Mouse (Mus musculus) hindbrain, embryonic 13.5 days (tissue): ENCODE data around the gene Lrfn2. TPM values are rescaled to one million over a fixed set of nuclear protein-coding genes. Genes with fewer than 3 reads are reported as not detected.

Experiments
- ATAC-seq: fragments of 200-750 bp; cut with Nextera tagmentation; 2 replicates; pipeline ENCODE4 v1.8.0; 2017; ENCODE audit warnings: moderate TSS enrichment; ENCODE audit not compliant: low FRiP score
- H3K27ac ChIP-seq: fragments of 300-500 bp; sonication (generic); 2 replicates; pipeline ENCODE4 v1.5.1; 2015; ENCODE audit warnings: inconsistent platforms, mild to moderate bottlenecking, moderate library complexity
- H3K27me3 ChIP-seq: fragments of 300-500 bp; sonication (generic); 2 replicates; pipeline ENCODE4 v1.6.1; 2015; ENCODE audit warnings: mild to moderate bottlenecking, inconsistent platforms
- H3K36me3 ChIP-seq: fragments of 300-500 bp; sonication (generic); 2 replicates; pipeline ENCODE4 v1.6.1; 2015; ENCODE audit warnings: mild to moderate bottlenecking, inconsistent platforms
- H3K4me1 ChIP-seq: fragments of 300-500 bp; sonication (generic); replicated peaks from 2 replicates; pipeline ENCODE4 v1.6.1; 2015; ENCODE audit warnings: inconsistent platforms
- H3K4me2 ChIP-seq: fragments of 300-500 bp; sonication (generic); 2 replicates; pipeline ENCODE4 v1.6.1; 2015; ENCODE audit warnings: inconsistent platforms, mild to moderate bottlenecking, moderate library complexity
- H3K4me3 ChIP-seq: fragments of 300-500 bp; sonication (generic); 2 replicates; pipeline ENCODE4 v1.5.1; 2015; ENCODE audit warnings: mild to moderate bottlenecking, inconsistent platforms
- H3K9ac ChIP-seq: fragments of 300-500 bp; sonication (generic); 2 replicates; pipeline ENCODE4 v1.6.1; 2015; ENCODE audit warnings: mild to moderate bottlenecking, inconsistent platforms
- H3K9me3 ChIP-seq: fragments of 300-500 bp; sonication (generic); 2 replicates; pipeline ENCODE4 v1.6.1; 2016; ENCODE audit warnings: inconsistent platforms
- WGBS: fragments of 180-500 bp; shearing (Covaris S2); methylation state at CpG from one replicate; pipeline ENCODE4 v1.1.7; 2015; 5-methylcytosine and 5-hydroxymethylcytosine counted together
- polyA plus RNA-seq: library from polyadenylated mRNA; unstranded; fragments of >200 nt; fragmentation: Nextera tagmentation; extraction: Ambion mirVana; gene quantifications from 2 replicates; pipeline ENCODE4 v1.2.1, GENCODE M21; 2015

Gene Lrfn2
- polyA plus RNA-seq, 1 experiment from 2014 or later: 6.5 TPM

GRCm38 (mm10) chr17:49051231-49051630, 119.1 kb downstream of the Lrfn2 start:
- H3K4me2 ChIP-seq: no peak overlapping the region
- H3K4me1 ChIP-seq: no peaks in the 10 kb centered on the region
- ATAC-seq: no peak
- peaks cover 16% of the 10 kb centered on the region for H3K27me3 ChIP-seq
- 91% methylated on average over 11 of the region's 11 CpGs for WGBS
- no peak overlapping the region for H3K4me3 ChIP-seq
- no peak overlapping the region for H3K27ac ChIP-seq
- H3K9ac ChIP-seq: no peak overlapping the region
- H3K36me3 ChIP-seq: no peaks in the 10 kb centered on the region
- H3K9me3 ChIP-seq: no peaks in the 10 kb centered on the region

- no peak for ATAC-seq
- WGBS: 82% methylated on average over 8 of the region's 8 CpGs
- H3K27me3 ChIP-seq: no peaks in the 10 kb centered on the region
These were observed 129.0 kb downstream of the Lrfn2 start for GRCm38 (mm10) chr17:49061141-49061540.

GRCm38 (mm10) chr17:49063789-49064188, 131.6 kb downstream of the Lrfn2 start:
- Histone ChIP-seq H3K27me3 (no peaks in the 10 kb centered on the region), H3K27ac (peak overlapping the region; percentile 8; the same call in 1 of the 2 replicates), H3K4me2 (no peak overlapping the region), H3K4me1 (peaks cover 15% of the 10 kb centered on the region), H3K36me3 (no peaks in the 10 kb centered on the region), H3K4me3 (no peak overlapping the region), H3K9me3 (no peaks in the 10 kb centered on the region), H3K9ac (no peak overlapping the region)
- 21% methylated on average over 3 of the region's 3 CpGs for WGBS
- ATAC-seq: no peak

More at GRCm38 (mm10) chr17:49061141-49061540, 129.0 kb downstream of the Lrfn2 start:
- no peak overlapping the region for H3K4me2 ChIP-seq
- H3K9me3 ChIP-seq: no peaks in the 10 kb centered on the region
- no peak overlapping the region for H3K4me3 ChIP-seq
- peaks cover 15% of the 10 kb centered on the region for H3K4me1 ChIP-seq
- no peaks in the 10 kb centered on the region for H3K36me3 ChIP-seq
- no peak overlapping the region for H3K9ac ChIP-seq
- no peak overlapping the region for H3K27ac ChIP-seq

- Histone ChIP-seq H3K27me3 (no peaks in the 10 kb centered on the region), H3K4me2 (no peak overlapping the region), H3K4me1 (peaks cover 15% of the 10 kb centered on the region), H3K36me3 (no peaks in the 10 kb centered on the region), H3K27ac (no peak overlapping the region), H3K4me3 (no peak overlapping the region), H3K9ac (no peak overlapping the region), H3K9me3 (no peaks in the 10 kb centered on the region)
- 81% methylated on average over 8 of the region's 8 CpGs for WGBS
- ATAC-seq: no peak
These were observed 132.3 kb downstream of the Lrfn2 start for GRCm38 (mm10) chr17:49064526-49064925.

GRCm38 (mm10) chr17:49065050-49065449, 132.9 kb downstream of the Lrfn2 start:
- WGBS: 94% methylated on average over 3 of the region's 3 CpGs
- no peak overlapping the region for H3K4me2 ChIP-seq
- H3K27me3 ChIP-seq: no peaks in the 10 kb centered on the region
- H3K9ac ChIP-seq: no peak overlapping the region
- no peaks in the 10 kb centered on the region for H3K9me3 ChIP-seq
- ATAC-seq: no peak
- no peak overlapping the region for H3K27ac ChIP-seq
- peaks cover 15% of the 10 kb centered on the region for H3K4me1 ChIP-seq
- no peaks in the 10 kb centered on the region; the same call in 1 of the 2 replicates for H3K36me3 ChIP-seq
- H3K4me3 ChIP-seq: no peak overlapping the region

- no peak for ATAC-seq
- no peak overlapping the region for H3K27ac ChIP-seq
- H3K36me3 ChIP-seq: peaks cover 7% of the 10 kb centered on the region
- peaks cover 15% of the 10 kb centered on the region for H3K4me1 ChIP-seq
- no peak overlapping the region for H3K9ac ChIP-seq
- no peak overlapping the region for H3K4me2 ChIP-seq
- H3K27me3 ChIP-seq: no peaks in the 10 kb centered on the region
- WGBS: 62% methylated on average over 6 of the region's 6 CpGs
- H3K9me3 ChIP-seq: no peaks in the 10 kb centered on the region
- H3K4me3 ChIP-seq: no peak overlapping the region
These were observed 134.6 kb downstream of the Lrfn2 start for GRCm38 (mm10) chr17:49066748-49067147.

- Histone ChIP-seq H3K4me3 (no peak overlapping the region), H3K4me1 (peaks cover 9% of the 10 kb centered on the region), H3K9me3 (no peaks in the 10 kb centered on the region), H3K36me3 (no peaks in the 10 kb centered on the region), H3K4me2 (no peak overlapping the region), H3K27ac (no peak overlapping the region), H3K27me3 (0 out of 2 replicates have a peak, but pooled peaks cover 2% of the 10 kb centered on the region), H3K9ac (no peak overlapping the region)
- WGBS: 48% methylated on average over 2 of the region's 2 CpGs
- ATAC-seq: no peak
These were observed 146.0 kb downstream of the Lrfn2 start for GRCm38 (mm10) chr17:49078168-49078567.

GRCm38 (mm10) chr17:49079647-49080046, 147.5 kb downstream of the Lrfn2 start:
- Histone ChIP-seq H3K9ac (no peak overlapping the region), H3K36me3 (no peaks in the 10 kb centered on the region)
- WGBS: 65% methylated on average over 2 of the region's 2 CpGs

GRCm38 (mm10) chr17:49083594-49084380, 151.6 kb downstream of the Lrfn2 start:
- H3K27me3 ChIP-seq: 0 out of 2 replicates have a peak, but pooled peaks cover 2% of the 10 kb centered on the region
- no peak overlapping the region for H3K9ac ChIP-seq
- peaks cover 8% of the 10 kb centered on the region; the same call in 1 of the 2 replicates for H3K4me1 ChIP-seq
- H3K9me3 ChIP-seq: no peaks in the 10 kb centered on the region
- H3K4me3 ChIP-seq: no peak overlapping the region
- no peaks in the 10 kb centered on the region for H3K36me3 ChIP-seq
- no peak overlapping the region for H3K4me2 ChIP-seq
- no peak overlapping the region for H3K27ac ChIP-seq
- 75% methylated on average over 9 of the region's 9 CpGs for WGBS
- no peak for ATAC-seq

More at GRCm38 (mm10) chr17:49079647-49080046, 147.5 kb downstream of the Lrfn2 start:
- Histone ChIP-seq H3K9me3 (no peaks in the 10 kb centered on the region), H3K27ac (no peak overlapping the region), H3K27me3 (0 out of 2 replicates have a peak, but pooled peaks cover 2% of the 10 kb centered on the region), H3K4me3 (no peak overlapping the region), H3K4me2 (no peak overlapping the region), H3K4me1 (peaks cover 16% of the 10 kb centered on the region)
- no peak for ATAC-seq

- Histone ChIP-seq H3K4me2 (no peak overlapping the region), H3K27me3 (no peaks in the 10 kb centered on the region), H3K36me3 (no peaks in the 10 kb centered on the region), H3K9me3 (no peaks in the 10 kb centered on the region), H3K4me1 (peaks cover 8% of the 10 kb centered on the region; the same call in 1 of the 2 replicates), H3K9ac (no peak overlapping the region), H3K4me3 (no peak overlapping the region), H3K27ac (no peak overlapping the region)
- 93% methylated on average over 4 of the region's 4 CpGs for WGBS
- no peak for ATAC-seq
These were observed 152.9 kb downstream of the Lrfn2 start for GRCm38 (mm10) chr17:49085111-49085510.

GRCm38 (mm10) chr17:49096781-49097544, 164.8 kb downstream of the Lrfn2 start:
- H3K27me3 ChIP-seq: no peaks in the 10 kb centered on the region
- no peaks in the 10 kb centered on the region for H3K4me1 ChIP-seq
- no peak overlapping the region for H3K9ac ChIP-seq
- no peak overlapping the region for H3K4me2 ChIP-seq
- H3K27ac ChIP-seq: no peak overlapping the region
- H3K9me3 ChIP-seq: no peaks in the 10 kb centered on the region
- no peak overlapping the region for H3K4me3 ChIP-seq
- H3K36me3 ChIP-seq: peaks cover 5% of the 10 kb centered on the region; the same call in 1 of the 2 replicates
- no peak for ATAC-seq
- 73% methylated on average over 16 of the region's 16 CpGs for WGBS

GRCm38 (mm10) chr17:49111399-49111798, 179.2 kb downstream of the Lrfn2 start:
- H3K36me3 ChIP-seq: no peaks in the 10 kb centered on the region
- no peaks in the 10 kb centered on the region for H3K27me3 ChIP-seq
- H3K4me3 ChIP-seq: no peak overlapping the region
- no peak overlapping the region for H3K9ac ChIP-seq
- H3K9me3 ChIP-seq: no peaks in the 10 kb centered on the region
- H3K4me2 ChIP-seq: no peak overlapping the region
- 94% methylated on average over 3 of the region's 3 CpGs for WGBS
- no peaks in the 10 kb centered on the region for H3K4me1 ChIP-seq
- H3K27ac ChIP-seq: no peak overlapping the region
- no peak for ATAC-seq
